Mouse (Mus musculus) stomach, embryonic 15.5 days (tissue): Measurements from ENCODE around the gene Sp6. TPM values are rescaled to one million over a fixed set of nuclear protein-coding genes. Genes with fewer than 3 reads are reported as not detected.

ENCODE experiments used
- ATAC-seq: fragments of 200-750 bp; cut with Nextera tagmentation; 2 replicates; pipeline ENCODE4 v1.8.0; 2017; ENCODE audit warnings: low read depth, moderate number of reproducible peaks, moderate TSS enrichment; ENCODE audit not compliant: insufficient read depth, low FRiP score
- H3K27ac ChIP-seq: fragments of 300-500 bp; sonication (generic); 2 replicates; pipeline ENCODE4 v1.5.1; 2015; ENCODE audit warnings: mild to moderate bottlenecking, inconsistent platforms
- H3K27me3 ChIP-seq: fragments of 300-500 bp; sonication (generic); replicated peaks from 2 replicates; pipeline ENCODE4 v1.6.1; 2015; ENCODE audit warnings: inconsistent platforms
- H3K36me3 ChIP-seq: fragments of 300-500 bp; sonication (generic); 2 replicates; pipeline ENCODE4 v1.6.1; 2015; ENCODE audit warnings: inconsistent platforms
- H3K4me1 ChIP-seq: fragments of 300-500 bp; sonication (generic); 2 replicates; pipeline ENCODE4 v1.6.1; 2015; ENCODE audit warnings: inconsistent platforms
- H3K4me2 ChIP-seq: fragments of 300-500 bp; sonication (generic); 2 replicates; pipeline ENCODE4 v1.6.1; 2015; ENCODE audit warnings: mild to moderate bottlenecking, inconsistent platforms
- H3K4me3 ChIP-seq: fragments of 300-500 bp; sonication (generic); replicated peaks from 2 replicates; pipeline ENCODE4 v1.5.1; 2015; ENCODE audit warnings: inconsistent platforms
- H3K9ac ChIP-seq: fragments of 300-500 bp; sonication (generic); 2 replicates; pipeline ENCODE4 v1.6.1; 2015; ENCODE audit warnings: inconsistent platforms
- H3K9me3 ChIP-seq: fragments of 300-500 bp; sonication (generic); 2 replicates; pipeline ENCODE4 v1.6.1; 2016; ENCODE audit warnings: inconsistent platforms
- whole genome bisulfite sequencing: fragments of 180-500 bp; shearing (Covaris S2); methylation state at CpG from one replicate; pipeline ENCODE4 v1.1.7; 2015; 5-methylcytosine and 5-hydroxymethylcytosine counted together
- polyA plus RNA-seq: library from polyadenylated mRNA; unstranded; fragments of >200 nt; fragmentation: Nextera tagmentation; extraction: Ambion mirVana; gene quantifications from 2 replicates; pipeline ENCODE4 v1.2.1, GENCODE M21; 2015

The Sp6 gene
- polyA plus RNA-seq, 1 experiment from 2014 or later, result 3.7 TPM

- H3K27ac ChIP-seq, result peak overlapping the region; percentile 88; the same call in 1 of the 2 replicates
- WGBS, result 17% methylated on average over 15 of the region's 15 CpGs
These were observed 17.2 kb downstream of the Sp6 start for GRCm38 (mm10) chr11:97030426-97030825.

GRCm38 (mm10) chr11:97031977-97032376 lies 18.8 kb downstream of the Sp6 start:
- WGBS, result 83% methylated on average over 12 of the region's 12 CpGs
- Histone ChIP-seq H3K9ac (no peak overlapping the region), H3K4me3 (no peak overlapping the region), H3K27ac (no peak overlapping the region), H3K4me1 (peaks cover 10% of the 10 kb centered on the region), H3K27me3 (no peaks in the 10 kb centered on the region), H3K36me3 (no peaks in the 10 kb centered on the region), H3K9me3 (no peaks in the 10 kb centered on the region), H3K4me2 (no peak overlapping the region)
- ATAC-seq, result no peak

More at GRCm38 (mm10) chr11:97030426-97030825, 17.2 kb downstream of the Sp6 start:
- H3K4me2 ChIP-seq, result peak overlapping the region; percentile 90
- peak overlapping the region; percentile 84 for H3K4me3 ChIP-seq
- no peaks in the 10 kb centered on the region for H3K9me3 ChIP-seq
- peak overlapping the region; percentile 74; the same call in 1 of the 2 replicates for H3K9ac ChIP-seq
- H3K36me3 ChIP-seq, result no peaks in the 10 kb centered on the region
- peaks cover 19% of the 10 kb centered on the region for H3K4me1 ChIP-seq
- H3K27me3 ChIP-seq, result no peaks in the 10 kb centered on the region
- no peak for ATAC-seq

- Histone ChIP-seq H3K27ac (no peak overlapping the region), H3K36me3 (no peaks in the 10 kb centered on the region), H3K9me3 (no peaks in the 10 kb centered on the region), H3K9ac (no peak overlapping the region), H3K4me3 (no peak overlapping the region), H3K4me1 (peaks cover 10% of the 10 kb centered on the region), H3K4me2 (no peak overlapping the region), H3K27me3 (no peaks in the 10 kb centered on the region)
- WGBS, result 87% methylated on average over 4 of the region's 4 CpGs
- ATAC-seq, result no peak
These were observed 19.3 kb downstream of the Sp6 start for GRCm38 (mm10) chr11:97032499-97032898.

- 90% methylated on average over 4 of the region's 4 CpGs for WGBS
- H3K27me3 ChIP-seq, result no peaks in the 10 kb centered on the region
- ATAC-seq, result no peak
- no peaks in the 10 kb centered on the region for H3K9me3 ChIP-seq
- H3K4me1 ChIP-seq, result peaks cover 10% of the 10 kb centered on the region
- H3K36me3 ChIP-seq, result no peaks in the 10 kb centered on the region
- no peak overlapping the region for H3K4me3 ChIP-seq
- no peak overlapping the region for H3K27ac ChIP-seq
- no peak overlapping the region for H3K9ac ChIP-seq
- H3K4me2 ChIP-seq, result no peak overlapping the region
These were observed 20.6 kb downstream of the Sp6 start for GRCm38 (mm10) chr11:97033781-97034180.

- Histone ChIP-seq H3K27me3 (no peaks in the 10 kb centered on the region), H3K4me2 (no peak overlapping the region), H3K27ac (no peak overlapping the region), H3K4me1 (no peaks in the 10 kb centered on the region), H3K4me3 (no peak overlapping the region), H3K36me3 (no peaks in the 10 kb centered on the region), H3K9ac (no peak overlapping the region), H3K9me3 (no peaks in the 10 kb centered on the region)
- no peak for ATAC-seq
- WGBS, result 76% methylated on average over 5 of the region's 5 CpGs
These were observed 22.9 kb downstream of the Sp6 start for GRCm38 (mm10) chr11:97036141-97036540.

GRCm38 (mm10) chr11:97038881-97039280 lies 25.7 kb downstream of the Sp6 start:
- WGBS, result 63% methylated on average over 7 of the region's 7 CpGs
- no peak for ATAC-seq

GRCm38 (mm10) chr11:97040301-97041021 lies 27.3 kb downstream of the Sp6 start:
- 42% methylated on average over 12 of the region's 12 CpGs for WGBS

More at GRCm38 (mm10) chr11:97038881-97039280, 25.7 kb downstream of the Sp6 start:
- Histone ChIP-seq H3K36me3 (no peaks in the 10 kb centered on the region), H3K4me3 (no peak overlapping the region), H3K27me3 (no peaks in the 10 kb centered on the region), H3K4me2 (no peak overlapping the region), H3K9me3 (no peaks in the 10 kb centered on the region), H3K27ac (no peak overlapping the region), H3K9ac (no peak overlapping the region), H3K4me1 (peaks cover 7% of the 10 kb centered on the region)

DNA sequence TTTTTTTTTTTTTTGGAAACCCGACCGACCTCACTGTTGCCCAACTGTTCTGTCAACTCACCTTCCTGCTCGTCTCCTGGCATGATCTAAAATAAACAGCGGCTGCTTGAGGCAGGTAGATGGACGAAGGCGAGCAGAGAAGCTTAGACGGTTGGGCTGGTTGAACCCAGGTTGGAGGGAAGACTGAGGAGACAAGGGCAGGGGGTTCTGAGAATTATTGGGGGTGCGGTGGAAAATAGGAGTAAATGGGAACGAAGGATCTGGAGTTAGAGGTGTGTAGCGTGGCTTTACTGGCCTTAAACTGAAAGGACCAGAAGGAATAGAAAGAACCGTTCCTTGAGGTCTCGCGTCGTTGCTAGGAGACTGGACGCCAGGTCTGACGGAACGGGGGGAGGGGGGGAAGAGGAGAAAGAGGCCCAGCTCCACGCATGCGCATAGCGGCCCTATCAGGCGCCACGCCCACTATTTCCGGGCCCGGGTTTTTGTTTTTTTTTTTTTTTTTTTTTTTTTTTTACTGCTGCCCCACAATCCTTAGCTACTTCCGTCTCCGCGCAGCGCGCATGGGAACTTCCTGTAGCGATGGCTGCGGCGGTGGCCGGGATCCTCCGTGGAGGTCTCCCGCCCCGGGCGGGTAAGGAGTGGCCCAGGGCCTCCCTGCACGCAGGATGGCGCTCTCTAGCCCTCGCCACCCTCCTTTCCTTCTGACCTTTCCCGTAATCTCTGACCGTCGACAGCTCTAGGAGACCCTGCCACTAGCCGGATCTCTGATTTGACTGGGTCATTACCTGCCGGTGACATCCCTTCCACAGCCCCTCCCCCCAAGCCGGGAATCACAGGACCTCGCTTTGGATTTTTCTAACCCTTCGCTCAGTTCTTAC lies 28.1 kb downstream of the Sp6 start, which contains the start of the genes Lrrc46 and Mrpl10:
Gene Lrrc46, minus strand, starts transcription at position 386 of the 878 bp plus-strand sequence.
Gene Mrpl10, plus strand, starts transcription at position 539 of the 878 bp plus-strand sequence.
- peak; percentile 89 for ATAC-seq
- H3K9me3 ChIP-seq, result no peaks in the 10 kb centered on the region
- H3K4me3 ChIP-seq, result peak within 1 kb of the TSS; percentile 87
- H3K9ac ChIP-seq, result peak within 1 kb of the TSS; percentile 93
- H3K4me1 ChIP-seq, result peaks cover 7% of the 10 kb centered on the region
- H3K4me2 ChIP-seq, result peak within 1 kb of the TSS; percentile 88
- no peaks in the 10 kb centered on the region for H3K27me3 ChIP-seq
- H3K36me3 ChIP-seq, result peaks cover 10% of the 10 kb centered on the region; the same call in 1 of the 2 replicates
- under 1% methylated on average over 44 of the region's 48 CpGs for WGBS
- H3K27ac ChIP-seq, result no peak within 1 kb of the TSS

More at GRCm38 (mm10) chr11:97040301-97041021, 27.3 kb downstream of the Sp6 start:
- no peak for ATAC-seq
- Histone ChIP-seq H3K9me3 (no peaks in the 10 kb centered on the region), H3K27ac (no peak overlapping the region), H3K4me1 (peaks cover 7% of the 10 kb centered on the region), H3K4me3 (peak overlapping the region; percentile 87), H3K9ac (no peak overlapping the region), H3K4me2 (peak overlapping the region; percentile 88), H3K36me3 (peaks cover 10% of the 10 kb centered on the region; the same call in 1 of the 2 replicates), H3K27me3 (no peaks in the 10 kb centered on the region)

DNA sequence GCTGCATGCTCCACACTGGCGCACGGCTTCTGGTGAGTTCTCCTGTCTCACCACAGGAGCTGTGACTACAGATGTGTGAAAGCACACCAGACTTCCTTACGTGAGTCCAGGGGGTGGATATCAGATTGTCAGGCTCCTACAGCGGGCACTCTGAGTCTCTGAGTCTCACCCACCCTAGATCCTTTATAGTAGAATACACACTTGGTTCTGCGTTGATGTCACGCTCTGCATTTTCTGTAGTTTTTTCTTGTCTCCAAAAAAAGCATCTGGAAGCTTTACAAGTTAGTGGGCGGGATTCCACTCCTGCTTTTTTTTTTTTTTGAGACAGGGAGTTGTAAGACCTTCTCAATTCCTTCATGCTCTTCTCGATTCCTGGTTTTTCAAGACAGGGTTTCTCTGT lies 31.7 kb downstream of the Sp6 start:
- Histone ChIP-seq H3K9ac (no peak overlapping the region), H3K9me3 (no peaks in the 10 kb centered on the region), H3K36me3 (peaks cover 17% of the 10 kb centered on the region; the same call in 1 of the 2 replicates), H3K4me1 (peaks cover 7% of the 10 kb centered on the region), H3K4me2 (no peak overlapping the region), H3K27ac (no peak overlapping the region), H3K4me3 (no peak overlapping the region), H3K27me3 (no peaks in the 10 kb centered on the region)
- WGBS, result 94% methylated on average over 8 of the region's 8 CpGs
- no peak for ATAC-seq

DNA sequence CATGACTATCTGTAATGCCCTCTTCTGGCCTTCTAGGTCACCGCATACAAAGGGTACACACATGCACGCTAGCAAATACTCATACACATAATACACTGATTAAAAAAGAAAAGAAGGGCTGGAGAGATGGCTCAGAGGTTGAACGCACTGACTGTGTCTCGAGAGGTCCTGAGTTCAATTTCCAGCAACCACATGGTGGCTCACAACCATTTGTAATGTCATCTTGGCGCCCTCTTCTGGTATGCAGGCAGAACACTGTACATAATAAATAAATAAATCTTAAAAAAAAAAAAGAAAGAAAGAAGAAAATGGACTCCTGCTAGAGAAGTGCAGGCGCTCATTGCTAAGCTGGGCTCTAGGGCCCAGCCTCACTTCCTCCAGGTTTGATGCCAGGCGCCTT lies 32.7 kb downstream of the Sp6 start:
- ATAC-seq, result no peak
- WGBS, result 84% methylated on average over 7 of the region's 7 CpGs
- H3K27ac ChIP-seq, result no peak overlapping the region
- H3K36me3 ChIP-seq, result peaks cover 17% of the 10 kb centered on the region; the same call in 1 of the 2 replicates
- H3K27me3 ChIP-seq, result no peaks in the 10 kb centered on the region
- H3K9ac ChIP-seq, result no peak overlapping the region
- H3K9me3 ChIP-seq, result no peaks in the 10 kb centered on the region
- no peak overlapping the region for H3K4me2 ChIP-seq
- H3K4me1 ChIP-seq, result peaks cover 14% of the 10 kb centered on the region
- no peak overlapping the region for H3K4me3 ChIP-seq

- no peak overlapping the region for H3K27ac ChIP-seq
- 79% methylated on average over 8 of the region's 8 CpGs for WGBS
- H3K9ac ChIP-seq, result no peak overlapping the region
- ATAC-seq, result no peak
- no peaks in the 10 kb centered on the region for H3K9me3 ChIP-seq
- no peak overlapping the region for H3K4me2 ChIP-seq
- no peak overlapping the region for H3K4me3 ChIP-seq
- H3K27me3 ChIP-seq, result no peaks in the 10 kb centered on the region
- H3K4me1 ChIP-seq, result peaks cover 26% of the 10 kb centered on the region
- peaks cover 17% of the 10 kb centered on the region; the same call in 1 of the 2 replicates for H3K36me3 ChIP-seq
These were observed 35.0 kb downstream of the Sp6 start for GRCm38 (mm10) chr11:97048090-97048650.
